Mouse (Mus musculus): ENCODE results near the gene Plbd1. TPM values are rescaled to one million over a fixed set of nuclear protein-coding genes. Genes with fewer than 3 reads are reported as not detected.

Plbd1 gene
- total RNA-seq, 2 experiments from 2014 or later = 14.2 to 15.5 TPM

- DNase-seq (ENCODE audit: low spot score in 2 of 2) = no peak
These were observed 8.4 kb downstream of the Plbd1 start for GRCm38 (mm10) chr6:136653331-136653730.

GRCm38 (mm10) chr6:136650664-136651063, 11.1 kb downstream of the Plbd1 start:
- DNase-seq (ENCODE audit: low spot score in 2 of 2) = no peak

GRCm38 (mm10) chr6:136647455-136647861, 14.3 kb downstream of the Plbd1 start:
- DNase-seq (ENCODE audit: low spot score in 2 of 2) = no peak

DNA sequence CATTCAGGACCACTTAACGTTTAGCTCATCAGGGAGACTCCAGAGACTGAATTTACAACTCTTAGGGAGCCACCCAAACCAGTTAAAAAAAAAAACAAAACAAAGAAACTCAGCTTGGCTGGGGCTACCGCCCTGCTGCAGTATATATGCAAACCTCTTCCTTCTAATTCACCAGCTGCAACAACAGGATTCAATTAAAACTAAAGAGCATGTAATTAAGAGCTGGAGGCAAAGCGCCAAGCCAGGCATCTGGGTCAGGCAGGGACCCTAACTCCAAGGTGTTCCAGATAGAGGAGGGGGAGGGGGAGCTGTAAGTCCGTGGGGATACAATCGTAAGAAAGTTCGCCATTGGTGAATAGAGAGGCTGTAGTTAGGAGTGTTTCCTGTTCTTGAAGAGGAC, 15.5 kb downstream of the Plbd1 start:
- no peak for DNase-seq (ENCODE audit: low spot score in 2 of 2)

GRCm38 (mm10) chr6:136645754-136646153, 16.0 kb downstream of the Plbd1 start:
- no peak for DNase-seq (ENCODE audit: low spot score in 2 of 2)

GRCm38 (mm10) chr6:136644171-136644570, 17.6 kb downstream of the Plbd1 start:
- DNase-seq (ENCODE audit: low spot score in 2 of 2) = no peak

- no peak for DNase-seq (ENCODE audit: low spot score in 2 of 2)
These were observed 26.7 kb downstream of the Plbd1 start for GRCm38 (mm10) chr6:136634982-136635381.

GRCm38 (mm10) chr6:136633719-136634118, 28.0 kb downstream of the Plbd1 start:
- no peak for DNase-seq (ENCODE audit: low spot score in 2 of 2)

DNA sequence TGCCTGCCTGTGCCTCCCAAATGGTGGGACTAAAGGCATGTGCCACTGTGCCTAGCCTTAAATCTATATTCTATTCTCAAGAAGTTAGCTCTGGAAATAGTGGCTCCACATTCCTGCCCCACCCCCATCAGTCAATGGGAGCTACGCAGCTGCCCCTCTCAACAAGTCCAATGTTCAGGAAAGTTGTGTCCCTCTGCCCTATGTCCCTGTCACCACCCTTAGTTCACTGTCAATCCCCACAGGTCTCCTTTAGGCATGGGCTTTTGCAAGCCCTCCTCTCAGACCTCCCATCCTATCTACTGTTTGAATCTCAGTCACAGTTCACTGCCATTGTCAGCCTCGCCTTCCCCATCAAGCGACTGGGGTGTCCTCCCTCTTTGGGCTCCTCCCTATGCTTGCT, 28.6 kb downstream of the Plbd1 start:
- no peak for DNase-seq (ENCODE audit: low spot score in 2 of 2)

DNA sequence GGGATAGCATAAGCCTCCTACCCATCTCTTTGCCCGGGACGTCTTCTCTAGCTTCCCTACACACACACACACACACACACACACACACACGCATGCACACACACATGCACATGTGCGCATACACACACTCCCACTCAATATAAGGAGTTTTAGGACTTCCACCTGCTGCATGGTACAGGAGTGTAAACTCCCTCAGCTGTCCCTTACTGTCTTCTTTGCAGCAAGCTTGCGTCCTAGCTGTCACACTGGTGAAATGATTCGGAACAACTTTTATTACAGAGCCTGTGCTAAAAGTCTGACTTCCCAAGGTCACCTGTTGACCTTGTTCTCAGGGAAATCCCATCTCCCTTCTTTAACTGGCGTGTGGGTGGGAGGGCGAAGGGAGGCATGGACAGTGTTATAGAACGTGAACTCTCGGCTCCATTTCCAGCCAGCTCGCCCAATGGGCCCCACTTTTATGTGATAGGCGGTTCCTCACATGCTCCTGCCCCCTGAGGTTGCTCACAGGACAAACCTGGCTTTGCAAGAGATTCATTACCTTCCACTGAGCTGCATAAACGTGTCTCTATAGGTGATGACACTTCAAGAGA, 29.7 kb downstream of the Plbd1 start:
- no peak for DNase-seq (ENCODE audit: low spot score in 2 of 2)

DNA sequence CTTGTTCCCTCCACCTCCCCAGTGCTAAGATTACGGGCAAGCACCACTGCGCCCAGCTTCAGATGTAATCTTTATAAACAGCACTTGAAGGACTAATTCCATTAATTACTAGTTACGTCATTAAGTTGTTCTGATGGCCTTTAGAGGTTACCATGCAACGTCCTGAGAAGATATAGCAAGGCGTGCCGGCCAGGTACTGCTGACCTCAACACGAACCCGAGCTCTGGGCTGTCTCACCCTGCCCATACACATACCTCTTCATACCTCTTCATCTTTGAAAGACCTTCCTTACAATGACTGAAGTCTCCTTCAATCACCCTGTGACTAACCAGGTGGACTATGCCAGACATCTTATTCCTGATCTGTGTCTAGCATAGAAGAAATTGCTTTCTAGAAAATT, 30.2 kb downstream of the Plbd1 start:
- no peak for DNase-seq (ENCODE audit: low spot score in 2 of 2)

- DNase-seq (ENCODE audit: low spot score in 2 of 2) = no peak
These were observed 32.1 kb downstream of the Plbd1 start for GRCm38 (mm10) chr6:136629639-136630038.

DNA sequence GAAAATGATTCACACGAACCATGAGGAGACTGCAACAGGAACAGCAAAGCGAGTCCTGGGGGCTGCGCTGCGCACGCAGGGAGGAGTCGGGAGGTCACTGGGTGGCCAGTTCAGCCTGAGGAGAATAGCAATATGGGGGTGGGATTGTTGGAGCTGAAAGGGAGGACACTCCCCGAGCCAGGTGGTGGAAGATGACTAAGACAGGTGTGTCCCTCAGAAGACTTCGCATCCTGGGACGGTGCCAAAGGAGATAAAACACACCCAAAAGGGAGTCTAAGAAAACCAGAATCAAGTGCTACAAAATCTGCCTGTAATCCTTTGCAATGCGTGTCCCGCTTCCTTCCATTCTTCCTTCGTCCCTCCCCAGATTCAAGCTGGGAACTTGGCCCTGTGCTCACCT, 36.3 kb downstream of the Plbd1 start:
- no peak for DNase-seq (ENCODE audit: low spot score in 2 of 2)

- DNase-seq (ENCODE audit: low spot score in 2 of 2) = peak; percentile 50 to 76
These were observed 41.2 kb downstream of the Plbd1 start for GRCm38 (mm10) chr6:136620361-136621139.

GRCm38 (mm10) chr6:136614156-136614555, 47.6 kb downstream of the Plbd1 start:
- no peak for DNase-seq (ENCODE audit: low spot score in 2 of 2)

DNA sequence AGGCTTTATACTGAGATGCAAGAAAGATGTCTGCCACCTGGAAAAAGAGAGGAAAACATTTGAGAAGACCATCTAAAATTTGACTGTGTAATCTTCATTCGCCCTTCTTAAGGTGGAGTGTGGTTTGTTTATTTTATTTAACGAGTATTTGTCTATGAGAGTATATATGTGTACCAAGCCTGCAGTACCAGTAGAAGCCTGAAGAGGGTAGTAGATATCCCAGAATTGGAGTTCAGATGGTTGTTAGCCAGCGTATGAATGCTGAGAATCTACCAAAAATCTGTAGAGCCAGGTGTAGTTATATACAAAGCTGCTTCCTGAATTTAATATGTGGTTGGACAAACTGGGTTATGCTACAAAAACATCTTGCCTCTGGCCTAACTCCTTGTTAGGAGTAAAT, 49.4 kb downstream of the Plbd1 start:
- no peak for DNase-seq (ENCODE audit: low spot score in 2 of 2)

DNA sequence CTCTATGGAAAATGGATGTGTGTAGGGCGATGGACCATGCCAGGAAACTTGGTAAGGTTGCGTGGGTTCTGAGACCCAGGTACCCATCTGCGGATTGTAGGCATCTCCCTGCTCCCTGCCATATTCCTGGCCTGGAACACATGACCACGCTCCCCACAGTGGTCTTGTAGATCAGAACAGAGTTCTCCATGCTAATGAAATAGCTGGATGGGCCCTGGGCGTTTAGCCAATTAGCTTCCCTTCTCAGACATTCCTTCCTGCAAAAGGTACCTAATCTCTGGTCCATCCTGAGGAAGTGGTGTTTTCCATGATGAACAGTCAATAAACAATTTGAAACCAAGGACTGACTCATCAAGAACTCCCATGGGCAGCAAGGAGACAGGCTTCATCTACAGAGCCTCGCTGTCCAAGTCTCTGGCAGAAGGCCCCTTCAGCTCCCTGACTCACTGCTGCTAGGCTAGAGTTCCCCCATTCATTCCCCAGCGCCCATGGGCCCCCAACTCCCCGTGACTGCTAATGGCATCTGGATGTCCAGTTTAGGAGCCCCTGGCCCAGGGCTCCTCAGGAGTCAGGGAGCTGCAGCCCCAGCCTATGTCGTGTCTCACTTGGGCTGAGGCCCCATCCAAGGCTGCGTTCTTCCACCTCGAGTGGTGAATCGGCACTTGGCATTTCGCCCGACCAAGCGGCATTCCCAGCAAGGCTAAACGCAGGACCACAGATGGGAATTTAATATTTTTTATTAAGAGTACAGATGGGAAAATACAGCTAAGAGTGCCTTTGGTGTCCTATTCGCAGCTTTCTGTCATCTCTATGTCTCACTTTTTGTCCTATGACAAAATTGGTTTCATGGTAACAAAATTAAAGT, 50.1 kb downstream of the Plbd1 start:
- peak in 1 of 2 experiments; percentile 34 for DNase-seq (ENCODE audit: low spot score in 2 of 2)

DNA sequence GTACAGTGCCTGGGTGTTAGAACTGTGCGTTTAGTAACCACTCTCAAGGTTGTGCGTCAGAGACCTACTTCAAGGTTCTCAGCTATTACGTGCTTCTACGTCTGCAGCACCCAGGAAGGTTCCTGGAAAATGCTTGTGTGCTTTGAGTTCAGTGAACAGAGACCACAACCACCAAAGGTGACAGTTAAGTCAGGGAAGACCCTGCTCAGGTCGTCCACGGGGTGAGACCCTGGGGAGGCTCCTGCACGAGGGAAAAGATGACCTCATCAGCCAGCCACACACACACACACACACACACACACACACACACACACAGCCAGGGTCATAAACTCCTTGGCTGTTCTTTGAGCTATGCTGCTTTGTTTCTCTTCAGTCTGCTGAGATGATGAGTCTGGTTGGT, 59.1 kb downstream of the Plbd1 start:
- DNase-seq (ENCODE audit: low spot score in 2 of 2) = no peak

DNA sequence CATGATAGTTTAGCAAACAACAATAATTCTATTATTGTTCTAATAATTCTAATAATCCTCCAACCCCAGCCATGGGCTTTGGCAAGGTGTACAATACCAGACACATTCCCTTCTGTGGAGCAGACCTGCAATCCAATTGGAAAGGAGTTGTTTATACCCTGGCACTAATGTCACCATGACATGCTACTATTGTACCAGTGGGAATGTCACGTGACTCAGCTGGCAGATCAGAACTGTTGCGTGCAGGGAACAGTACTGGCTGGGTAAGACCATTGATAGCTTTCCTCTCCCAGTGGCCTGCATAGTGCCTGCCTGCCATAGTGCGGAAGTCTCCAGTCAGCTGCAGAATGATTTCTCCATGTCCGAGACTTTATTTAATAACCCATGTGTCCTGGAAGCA, 67.2 kb downstream of the Plbd1 start:
- DNase-seq (ENCODE audit: low spot score in 2 of 2) = no peak

- DNase-seq (ENCODE audit: low spot score in 2 of 2) = no peak
These were observed 71.0 kb downstream of the Plbd1 start for GRCm38 (mm10) chr6:136590739-136591138.

DNA sequence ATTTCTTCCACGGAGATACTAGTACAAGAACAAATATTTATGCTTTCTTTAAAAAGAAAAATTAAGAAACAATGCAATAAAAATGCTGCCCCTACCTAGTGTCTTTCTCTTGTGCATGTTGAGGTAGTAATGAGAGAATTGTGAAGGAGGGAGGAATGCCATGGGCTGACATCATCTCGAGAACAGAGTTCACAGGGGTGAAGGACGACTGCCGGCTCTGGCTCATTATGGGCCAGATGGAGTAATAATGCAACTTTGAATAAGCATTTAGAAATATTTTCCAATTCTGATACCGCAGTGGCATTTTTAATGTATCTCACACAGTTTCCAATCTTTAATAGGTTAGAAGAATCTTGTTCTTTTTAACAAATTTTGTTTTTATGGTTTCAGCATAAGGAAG, 95.7 kb downstream of the Plbd1 start:
- DNase-seq (ENCODE audit: low spot score in 2 of 2) = no peak
